Mouse (Mus musculus) liver, embryonic 14.5 days (tissue): Measurements from ENCODE around the gene Zmynd8.

ENCODE experiments used
- CTCF ChIP-seq: IDR thresholded peaks from 2 replicates; pipeline ENCODE4 v1.5.1; 2016; ENCODE audit warnings: antibody characterized with exemption, low read depth, control low read depth
- EP300 ChIP-seq: IDR thresholded peaks from 2 replicates; pipeline ENCODE4 v1.6.1; 2016; ENCODE audit warnings: antibody characterized with exemption, low read depth

GRCm38 (mm10) chr2:165874461-165875339 lies 24.1 kb downstream of the Zmynd8 start:
- TF ChIP-seq CTCF (no peak), EP300 (no peak)
